In the genomic region with DNA sequence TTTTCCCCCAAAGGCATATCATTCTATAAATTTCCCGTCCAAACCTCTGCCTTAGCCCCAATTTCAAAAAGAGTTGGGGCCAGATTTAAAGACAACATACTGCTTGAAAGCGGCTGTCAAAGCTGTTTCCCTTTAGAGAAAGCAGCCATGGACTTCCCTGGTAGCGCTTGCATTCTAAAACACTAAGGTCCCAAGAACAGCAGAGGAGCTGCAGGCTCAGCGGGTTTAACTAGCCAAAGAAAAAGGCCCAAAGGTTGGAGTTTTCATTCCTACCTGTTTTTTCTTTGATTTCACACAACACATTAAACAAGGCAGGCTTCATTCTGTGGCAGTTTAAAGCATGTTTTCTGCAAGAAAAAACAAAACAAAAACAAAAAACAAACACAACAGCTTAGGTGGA, we compare ENCODE assay signal across 9 mouse cellular contexts. TPM values are rescaled to one million over a fixed set of nuclear protein-coding genes. Genes with fewer than 3 reads are reported as not detected.
DNase-seq lines count a peak whose midpoint lies in the region; ATAC-seq and TF ChIP-seq lines count a peak whose summit lies in the region.
"Had no signal": no experiment of that assay in that cellular context is flagged by ENCODE, and none has a peak within 500 bp of the region (broad histone marks: within the 10 kb centered on the region; RNA-seq: fewer than 3 reads in every experiment).

No protein-coding gene starts in this region.

- H3K9me3 ChIP-seq in heart, embryonic 10.5 days, result no peaks in the 10 kb centered on the region
- H3K9me3 ChIP-seq in neural tube, embryonic 11.5 days (ENCODE audit: control insufficient read depth, low read length), result no peaks in the 10 kb centered on the region
- no peaks in the 10 kb centered on the region for H3K9me3 ChIP-seq in limb, embryonic 11.5 days (ENCODE audit: control insufficient read depth, low read length)
- no peaks in the 10 kb centered on the region for H3K9me3 ChIP-seq in stomach, embryonic 16.5 days (replicated peaks; ENCODE audit: control insufficient read depth, low read length)

- H3K4me2 ChIP-seq in neural tube, embryonic 11.5 days (ENCODE audit: low read depth), result peak overlapping the region; percentile 75
- H3K4me2 ChIP-seq in limb, embryonic 11.5 days (ENCODE audit: low read depth, severe bottlenecking), result peak overlapping the region; percentile 52
- peak overlapping the region; percentile 76 for H3K4me2 ChIP-seq in stomach, embryonic 16.5 days (ENCODE audit: low read depth, low read length)

- H3K4me1 ChIP-seq in heart, embryonic 10.5 days, result peaks cover 58% of the 10 kb centered on the region
- peaks cover 34% of the 10 kb centered on the region for H3K4me1 ChIP-seq in neural tube, embryonic 11.5 days (ENCODE audit: control insufficient read depth, insufficient read depth, low read length)
- H3K4me1 ChIP-seq in limb, embryonic 11.5 days (ENCODE audit: control insufficient read depth, insufficient read depth, low read length), result peaks cover 30% of the 10 kb centered on the region
- peaks cover 36% of the 10 kb centered on the region for H3K4me1 ChIP-seq in stomach, embryonic 16.5 days (ENCODE audit: control insufficient read depth, insufficient read depth, low read length)
- peaks cover 5% of the 10 kb centered on the region for H3K4me1 ChIP-seq in cerebellum, adult 2 months (ENCODE audit: control insufficient read depth, insufficient read depth, low read length)

- H3K27ac ChIP-seq in heart, embryonic 10.5 days, result peak overlapping the region; percentile 53
- H3K27ac ChIP-seq in neural tube, embryonic 11.5 days (ENCODE audit: low read depth, low read length), result peak overlapping the region; percentile 40
- H3K27ac ChIP-seq in limb, embryonic 11.5 days (replicated peaks; ENCODE audit: low read depth, low read length), result no peak overlapping the region
- 0 out of 2 replicates have a peak overlapping the region, but pooled peaks have one; percentile 0 for H3K27ac ChIP-seq in stomach, embryonic 16.5 days (ENCODE audit: low read length)
- H3K27ac ChIP-seq in cerebellum, adult 2 months (ENCODE audit: insufficient read depth, low read length), result no peak overlapping the region

- ATAC-seq in neural tube, embryonic 11.5 days (ENCODE audit: insufficient read depth, low FRiP score, low TSS enrichment), result no peak
- no peak for ATAC-seq in limb, embryonic 11.5 days (ENCODE audit: insufficient number of reproducible peaks, low FRiP score, low TSS enrichment, low read depth)
- ATAC-seq in stomach, embryonic 16.5 days (ENCODE audit: insufficient read depth, low FRiP score), result no peak

- H3K9ac ChIP-seq in neural tube, embryonic 11.5 days (ENCODE audit: low read length), result peak overlapping the region; percentile 30
- H3K9ac ChIP-seq in limb, embryonic 11.5 days (ENCODE audit: low read length), result peak overlapping the region; percentile 45
- peak overlapping the region; percentile 62 for H3K9ac ChIP-seq in stomach, embryonic 16.5 days (ENCODE audit: low read length)

- no peak for DNase-seq in heart, embryonic 10.5 days (ENCODE audit: low spot score)
- no peak for DNase-seq in heart, postnatal 36 days
- DNase-seq in neural tube, embryonic 11.5 days (ENCODE audit: low spot score), result no peak
- DNase-seq in neural tube, embryonic 10.5 days (ENCODE audit: extremely low spot score, low spot score), result no peak
- DNase-seq in limb, embryonic 11.5 days (ENCODE audit: low spot score), result no peak
- no peak for DNase-seq in c-Kit-positive CD71-positive TER-119-positive erythroid progenitor cells, embryonic 14.5 days (ENCODE audit: low spot score)
- no peak for DNase-seq in cerebellum, adult 2 months

- TF ChIP-seq CTCF in cerebellum, adult 2 months (IDR thresholded peaks at IDR 0.05; ENCODE audit: borderline replicate concordance, insufficient read depth, low read depth, low read length), result no peak

- TF ChIP-seq POLR2A in cerebellum, adult 2 months (IDR thresholded peaks at IDR 0.05; ENCODE audit: borderline replicate concordance, insufficient read depth, low read length), result no peak

- no peaks in the 10 kb centered on the region for H3K27me3 ChIP-seq in heart, embryonic 10.5 days (ENCODE audit: insufficient read depth, poor library complexity, severe bottlenecking)
- no peaks in the 10 kb centered on the region for H3K27me3 ChIP-seq in neural tube, embryonic 11.5 days (ENCODE audit: control insufficient read depth, insufficient read depth, low read length)
- no peaks in the 10 kb centered on the region for H3K27me3 ChIP-seq in limb, embryonic 11.5 days (ENCODE audit: control insufficient read depth, insufficient read depth, low read length)
- no peaks in the 10 kb centered on the region for H3K27me3 ChIP-seq in stomach, embryonic 16.5 days (ENCODE audit: control insufficient read depth, insufficient read depth, low read length)
- H3K27me3 ChIP-seq in cerebellum, adult 2 months (ENCODE audit: control insufficient read depth, insufficient read depth, low read length), result no peaks in the 10 kb centered on the region

- intact Hi-C loops in heart, postnatal 36 days (cut with DNase I), result no loop called here

- 14% methylated on average over 4 of the region's 4 CpGs for WGBS in heart, embryonic 10.5 days
- WGBS in neural tube, embryonic 11.5 days, result 9% methylated on average over 4 of the region's 4 CpGs
- WGBS in limb, embryonic 11.5 days, result 7% methylated on average over 4 of the region's 4 CpGs
- WGBS in stomach, embryonic 16.5 days, result 23% methylated on average over 4 of the region's 4 CpGs
- 74% methylated on average over 4 of the region's 4 CpGs for WGBS in cerebellum, adult 2 months

- H3K4me3 ChIP-seq in heart, embryonic 10.5 days, result peak overlapping the region; percentile 88
- H3K4me3 ChIP-seq in neural tube, embryonic 11.5 days (ENCODE audit: low read depth, low read length), result peak overlapping the region; percentile 68
- H3K4me3 ChIP-seq in limb, embryonic 11.5 days (ENCODE audit: low read depth, low read length), result peak overlapping the region; percentile 90
- peak overlapping the region; percentile 88 for H3K4me3 ChIP-seq in stomach, embryonic 16.5 days (replicated peaks; ENCODE audit: low read length)
- H3K4me3 ChIP-seq in cerebellum, adult 2 months (replicated peaks; ENCODE audit: insufficient read depth, low read depth, low read length), result no peak overlapping the region
- H3K4me3 ChIP-seq: erythroblast, embryonic 14.5 days had no signal

- peaks cover 1% of the 10 kb centered on the region; the same call in 1 of the 2 replicates for H3K36me3 ChIP-seq in heart, embryonic 10.5 days
- no peaks in the 10 kb centered on the region for H3K36me3 ChIP-seq in neural tube, embryonic 11.5 days (ENCODE audit: control insufficient read depth, insufficient read depth, low read length)
- H3K36me3 ChIP-seq in limb, embryonic 11.5 days (ENCODE audit: control insufficient read depth, insufficient read depth, low read length), result no peaks in the 10 kb centered on the region
- no peaks in the 10 kb centered on the region for H3K36me3 ChIP-seq in stomach, embryonic 16.5 days (ENCODE audit: control insufficient read depth, insufficient read depth, low read length)

RNA-seq across cellular contexts. Expression of a gene that starts 4.5 kb away (rescaled TPM):
- polyA plus RNA-seq in heart, embryonic 10.5 days (2016; fragmentation: Nextera tagmentation; extraction: Ambion mirVana), result 19.7 and 29.5 TPM in 2 replicates
- total RNA-seq in heart, postnatal 36 days (2021), result 10 to 100 TPM; 47.2 to 63.0 TPM
- polyA plus RNA-seq in neural tube, embryonic 11.5 days (2014; fragmentation: Nextera tagmentation; extraction: Ambion mirVana), result 45.8 and 47.9 TPM in 2 replicates
- polyA plus RNA-seq in limb, embryonic 11.5 days (2014; fragmentation: Nextera tagmentation; extraction: Ambion mirVana), result 43.7 and 44.2 TPM in 2 replicates
- 32.4 and 35.6 TPM in 2 replicates for polyA plus RNA-seq in stomach, embryonic 16.5 days (2015; fragmentation: Nextera tagmentation; extraction: Ambion mirVana)
- polyA plus RNA-seq in cerebellum, adult 2 months (2012; rRNA removed), result 34.9 and 38.1 TPM in 2 replicates

Comparison
In these comparisons a context has a peak if more than half of its experiments do, and no peak if none do; other contexts are left out.
1. H3K27ac ChIP-seq: peak in heart, embryonic 10.5 days (single experiment), neural tube, embryonic 11.5 days (single experiment) and stomach, embryonic 16.5 days (single experiment); none in limb, embryonic 11.5 days (single experiment) and cerebellum, adult 2 months (single experiment).
2. Peak in every context shown above with its lines, with median percentiles within 50 percentile points of each other: H3K4me2 ChIP-seq and H3K9ac ChIP-seq.